Mouse (Mus musculus): ENCODE measurements at regions not wholly inside any gene's neighbourhood (a gene's known extent, or its start where the extent isn't known, plus 50 kb on each side); places are given as distances from the start of the nearest gene placed in this dataset.

GRCm38 (mm10) chr2:50702584-50703450 is 406.2 kb upstream of the Mmadhc start:
- in situ Hi-C loops (cut with MboI, MseI), result no loop called here

GRCm38 (mm10) chr2:50698841-50699240 is 402.2 kb upstream of the Mmadhc start:
- in situ Hi-C loops (cut with MboI, MseI), result no loop called here

GRCm38 (mm10) chr2:50696575-50696974 is 400.0 kb upstream of the Mmadhc start:
- in situ Hi-C loops (cut with MboI, MseI), result no loop called here

GRCm38 (mm10) chr2:50694849-50695248 is 398.2 kb upstream of the Mmadhc start:
- in situ Hi-C loops (cut with MboI, MseI), result no loop called here

GRCm38 (mm10) chr2:50693784-50694350 is 397.3 kb upstream of the Mmadhc start:
- in situ Hi-C loops (cut with MboI, MseI), result no loop called here

GRCm38 (mm10) chr2:50690120-50691103 is 393.8 kb upstream of the Mmadhc start:
- in situ Hi-C loops (cut with MboI, MseI), result no loop called here

- in situ Hi-C loops (cut with MboI, MseI), result no loop called here
Observed at GRCm38 (mm10) chr2:50687672-50688151, 391.1 kb upstream of the Mmadhc start.

- in situ Hi-C loops (cut with MboI, MseI), result no loop called here
Observed at GRCm38 (mm10) chr2:50687222-50687621, 390.6 kb upstream of the Mmadhc start.

GRCm38 (mm10) chr2:50677456-50677855 is 380.9 kb upstream of the Mmadhc start:
- in situ Hi-C loops (cut with MboI, MseI), result no loop called here

GRCm38 (mm10) chr2:50675736-50676550 is 379.3 kb upstream of the Mmadhc start:
- in situ Hi-C loops (cut with MboI, MseI), result no loop called here

GRCm38 (mm10) chr2:50674856-50675175 is 378.2 kb upstream of the Mmadhc start:
- in situ Hi-C loops (cut with MboI, MseI), result no loop called here

GRCm38 (mm10) chr2:50674151-50674855 is 377.7 kb upstream of the Mmadhc start:
- in situ Hi-C loops (cut with MboI, MseI), result no loop called here

GRCm38 (mm10) chr2:50669297-50669696 is 372.7 kb upstream of the Mmadhc start:
- in situ Hi-C loops (cut with MboI, MseI), result no loop called here

- in situ Hi-C loops (cut with MboI, MseI), result no loop called here
Observed at GRCm38 (mm10) chr2:50668789-50669188, 372.2 kb upstream of the Mmadhc start.

- in situ Hi-C loops (cut with MboI, MseI), result no loop called here
Observed at GRCm38 (mm10) chr2:50667180-50667579, 370.6 kb upstream of the Mmadhc start.

- in situ Hi-C loops (cut with MboI, MseI), result no loop called here
Observed at GRCm38 (mm10) chr2:50662504-50662903, 365.9 kb upstream of the Mmadhc start.

- in situ Hi-C loops (cut with MboI, MseI), result no loop called here
Observed at GRCm38 (mm10) chr2:50660000-50660399, 363.4 kb upstream of the Mmadhc start.

GRCm38 (mm10) chr2:50657826-50658225 is 361.2 kb upstream of the Mmadhc start:
- in situ Hi-C loops (cut with MboI, MseI), result no loop called here

GRCm38 (mm10) chr2:50656351-50656750 is 359.8 kb upstream of the Mmadhc start:
- in situ Hi-C loops (cut with MboI, MseI), result no loop called here

GRCm38 (mm10) chr2:50654953-50655324 is 358.3 kb upstream of the Mmadhc start:
- in situ Hi-C loops (cut with MboI, MseI), result no loop called here

All from T-helper 1 cell (primary cell).